Mouse (Mus musculus) lung, postnatal 0 days (tissue): ENCODE data around the gene Tek.

ENCODE experiments used
- CTCF ChIP-seq: IDR thresholded peaks from 2 replicates; pipeline ENCODE4 v1.5.1; 2016; ENCODE audit warnings: antibody characterized with exemption, mild to moderate bottlenecking
- EP300 ChIP-seq: IDR thresholded peaks from 2 replicates; pipeline ENCODE4 v1.6.1; 2016; ENCODE audit warnings: antibody characterized with exemption, mild to moderate bottlenecking, control low read depth

DNA sequence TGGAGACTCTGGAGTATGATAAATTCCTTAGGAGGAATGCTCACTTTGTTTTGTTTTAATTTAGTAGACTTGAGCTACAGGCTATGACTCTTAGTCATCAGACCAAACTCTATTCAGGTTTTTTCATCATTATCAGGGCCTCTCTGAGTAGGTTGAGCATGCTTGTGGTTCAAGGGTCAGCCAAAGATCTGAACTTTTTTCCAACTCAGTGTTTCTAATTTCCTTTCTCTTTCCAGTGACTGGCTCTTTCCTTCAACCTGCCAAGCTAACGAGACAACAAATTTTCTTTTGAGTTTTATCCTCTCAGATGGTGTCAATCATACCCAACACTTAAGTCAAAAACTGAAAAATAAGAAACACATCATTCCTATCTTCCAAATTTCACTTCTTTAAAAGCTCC lies 71.5 kb downstream of the Tek start:
- TF ChIP-seq CTCF (no peak), EP300 (no peak)
